Mouse (Mus musculus) right cerebral cortex, postnatal 36 days (tissue): ENCODE results near the gene Phf21b.
A peak's percentile ranks its signal among the peaks of the same experiment; 100 is the strongest.
"Not testable (repeated sequence)": the region's sequence is repeated elsewhere in the genome, so short reads cannot be mapped to it uniquely, and the experiment has no call there.

Experiments
- DNase-seq, 2 experiments: peaks; one replicate each; pipeline ENCODE4 v3.0.0; 2022; ENCODE audit warnings: low spot score in 2 of 2, mixed read lengths in 1 of 2

The Phf21b gene

GRCm38 (mm10) chr15:84775421-84776174, 80.3 kb downstream of the Phf21b start:
- no peak for DNase-seq

- DNase-seq: no peak
Measured at GRCm38 (mm10) chr15:84772191-84773111, 83.4 kb downstream of the Phf21b start.

DNA sequence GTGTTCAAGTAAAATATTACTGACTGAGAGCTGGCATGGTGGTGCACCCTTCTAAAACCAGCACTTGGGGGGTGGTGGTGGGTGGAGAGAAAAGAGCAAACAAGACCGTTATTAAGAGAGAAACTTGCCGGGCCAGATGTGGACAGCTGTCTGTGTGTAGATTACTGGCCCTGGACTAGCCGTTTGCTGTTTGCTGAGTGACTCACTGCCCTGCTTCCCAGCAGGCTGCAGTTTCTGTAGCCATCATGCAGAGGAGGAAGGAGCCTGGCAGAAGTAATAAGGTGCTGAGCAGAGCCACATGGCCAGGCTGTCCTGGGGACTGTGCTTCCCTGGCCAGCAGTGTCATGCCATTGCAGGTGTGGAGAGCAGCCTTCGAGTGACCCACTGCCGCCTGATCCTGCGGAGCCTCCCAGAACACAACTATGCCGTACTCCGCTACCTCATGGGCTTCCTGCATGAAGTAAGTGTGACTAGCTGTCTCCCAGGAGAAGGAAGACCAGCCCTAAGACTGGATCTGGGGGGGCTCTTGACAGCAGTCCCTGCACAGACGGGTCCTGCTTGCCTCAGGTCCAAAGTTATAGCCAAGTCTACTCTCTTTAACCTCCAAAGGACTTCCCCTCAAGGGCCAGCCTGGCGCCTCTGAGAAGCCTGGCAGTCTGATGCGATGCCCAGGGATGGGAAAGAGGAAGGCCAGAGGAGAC, 86.1 kb downstream of the Phf21b start:
- no peak for DNase-seq

DNA sequence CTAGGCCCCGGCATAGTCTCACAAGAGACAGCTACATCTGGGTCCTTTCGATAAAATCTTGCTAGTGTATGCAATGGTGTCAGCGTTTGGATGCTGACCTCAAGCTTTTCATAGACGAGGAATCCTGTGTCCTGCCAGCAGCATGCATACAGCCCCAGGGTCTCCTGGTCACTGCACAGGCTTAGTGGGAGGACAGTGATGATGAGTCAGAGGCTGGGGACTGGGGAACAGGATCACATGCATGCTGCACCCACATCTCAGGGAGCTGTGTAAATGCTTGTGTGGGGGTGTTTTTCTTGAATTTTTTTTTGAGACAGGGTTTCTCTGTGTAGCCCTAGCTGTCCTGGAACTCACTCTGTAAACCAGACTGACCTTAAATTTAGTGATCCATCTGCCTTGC, 87.3 kb downstream of the Phf21b start:
- DNase-seq: not testable (repeated sequence)

DNA sequence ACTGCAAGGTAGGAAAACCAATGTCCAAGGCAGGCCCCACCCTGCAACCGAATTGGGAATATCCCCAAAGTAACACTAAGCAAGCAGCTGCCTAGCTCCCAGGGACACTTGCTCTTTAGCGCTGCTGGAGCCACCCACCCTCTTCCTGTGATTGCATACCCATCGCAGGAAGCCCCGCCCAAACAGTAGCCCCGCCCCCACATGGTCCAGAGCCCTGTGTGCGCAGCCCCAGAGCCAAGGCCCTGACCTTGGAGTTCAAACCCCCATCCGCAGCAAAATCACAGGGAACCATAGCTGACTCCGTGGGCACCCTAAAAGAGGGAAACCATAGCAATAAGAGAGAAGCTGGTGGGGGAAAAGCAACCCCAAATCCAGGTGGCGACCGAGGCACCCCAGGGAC, 89.2 kb downstream of the Phf21b start:
- no peak for DNase-seq

DNA sequence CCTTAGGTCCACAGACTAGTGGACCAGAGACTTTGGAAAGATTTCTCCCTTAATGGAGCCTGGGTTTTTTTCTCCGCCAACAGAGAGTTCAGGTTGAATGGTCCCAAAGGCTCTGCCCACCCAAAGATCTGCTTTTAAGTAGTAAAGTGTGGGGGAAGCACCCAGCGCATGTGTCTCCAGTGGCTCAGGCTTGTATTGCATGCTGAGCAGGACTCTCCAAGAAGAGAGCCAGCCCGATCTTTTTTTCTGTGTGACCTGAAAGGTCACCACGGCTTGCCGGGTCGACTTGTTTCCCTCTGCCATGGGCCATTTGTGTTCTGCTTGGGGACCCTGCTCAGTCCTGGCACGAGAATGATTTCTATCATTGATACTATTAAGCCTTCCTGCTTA, 92.4 kb downstream of the Phf21b start:
- no peak for DNase-seq

DNA sequence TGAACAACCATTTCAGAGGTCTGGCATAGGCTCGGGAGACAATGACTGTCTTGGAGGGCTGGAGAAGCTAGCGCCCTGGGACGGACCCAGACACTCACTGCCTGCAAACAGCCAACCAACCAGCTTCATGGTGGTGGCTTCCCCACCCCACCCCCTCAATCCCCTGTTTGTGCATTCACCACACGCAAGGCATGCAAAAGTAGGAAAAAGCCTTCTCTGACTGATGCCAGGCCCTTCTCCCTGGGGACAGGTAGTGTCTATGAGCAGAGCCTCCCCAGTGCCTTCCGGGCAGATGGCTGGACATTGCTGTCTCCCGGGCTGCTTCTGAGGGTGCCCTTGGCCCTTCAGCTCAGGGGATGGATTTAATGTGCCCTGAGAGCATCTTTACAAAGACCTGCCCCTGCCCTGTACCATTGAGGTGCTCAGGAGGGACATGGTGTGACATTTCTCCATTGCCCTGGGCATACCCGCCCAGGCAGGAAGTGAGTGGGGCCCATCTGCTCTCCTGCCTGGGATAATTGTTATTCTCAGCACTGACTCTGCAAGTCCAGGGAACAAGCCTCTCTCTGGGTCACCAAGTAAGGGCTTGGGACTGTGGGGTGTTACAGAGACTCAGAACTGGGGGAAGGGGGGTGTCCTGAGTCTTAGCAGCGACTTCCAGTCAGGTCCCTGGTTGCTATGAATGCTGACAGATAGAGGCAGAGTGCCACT, 93.0 kb downstream of the Phf21b start:
- no peak for DNase-seq

DNA sequence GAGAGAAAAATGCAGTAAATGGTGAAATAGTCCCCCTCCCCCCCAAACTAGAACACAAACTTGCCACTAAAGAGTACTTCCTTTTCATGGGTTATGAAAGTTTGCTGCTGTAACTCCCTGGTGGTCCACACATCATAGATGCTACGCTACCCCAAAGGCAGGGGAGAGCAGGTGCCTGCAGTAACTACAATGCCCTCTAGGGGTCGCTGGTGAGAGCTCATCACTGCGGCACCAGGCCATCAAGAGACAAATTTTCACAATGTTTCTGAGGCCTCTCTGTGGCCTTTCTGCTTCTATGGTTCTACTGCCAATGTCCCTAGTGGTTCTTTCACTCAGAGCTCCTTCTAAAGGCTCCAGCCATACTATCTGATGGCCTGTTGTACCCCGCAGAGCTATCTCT, 97.4 kb downstream of the Phf21b start:
- DNase-seq: no peak

- no peak for DNase-seq
Measured at GRCm38 (mm10) chr15:84756426-84756825, 99.4 kb downstream of the Phf21b start.

GRCm38 (mm10) chr15:84754987-84755386, 100.9 kb downstream of the Phf21b start:
- peak; percentile 29 to 39 for DNase-seq

- DNase-seq: no peak
Measured at GRCm38 (mm10) chr15:84745831-84746230, 110.0 kb downstream of the Phf21b start.

GRCm38 (mm10) chr15:84744308-84744707, 111.5 kb downstream of the Phf21b start:
- DNase-seq: no peak

DNA sequence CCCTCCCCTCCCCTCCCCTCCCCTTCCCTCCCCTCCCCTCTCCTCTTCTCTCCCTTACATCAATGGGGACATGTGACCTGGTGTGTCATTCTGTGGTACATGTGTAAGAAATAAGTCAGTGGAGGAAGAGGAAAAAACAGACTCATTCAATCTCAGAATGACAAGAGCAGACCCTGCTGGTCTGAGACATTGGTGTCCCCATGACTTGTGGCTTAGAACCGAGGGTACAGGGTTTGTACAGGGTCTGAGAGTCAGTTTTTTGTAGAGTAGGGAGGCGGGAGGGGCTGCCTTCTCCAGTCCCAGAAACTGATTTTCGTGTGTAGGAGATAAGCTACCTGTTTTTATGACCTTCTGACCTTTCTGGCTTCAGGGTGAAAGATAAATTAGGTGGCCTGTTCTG, 112.5 kb downstream of the Phf21b start:
- no peak for DNase-seq

DNA sequence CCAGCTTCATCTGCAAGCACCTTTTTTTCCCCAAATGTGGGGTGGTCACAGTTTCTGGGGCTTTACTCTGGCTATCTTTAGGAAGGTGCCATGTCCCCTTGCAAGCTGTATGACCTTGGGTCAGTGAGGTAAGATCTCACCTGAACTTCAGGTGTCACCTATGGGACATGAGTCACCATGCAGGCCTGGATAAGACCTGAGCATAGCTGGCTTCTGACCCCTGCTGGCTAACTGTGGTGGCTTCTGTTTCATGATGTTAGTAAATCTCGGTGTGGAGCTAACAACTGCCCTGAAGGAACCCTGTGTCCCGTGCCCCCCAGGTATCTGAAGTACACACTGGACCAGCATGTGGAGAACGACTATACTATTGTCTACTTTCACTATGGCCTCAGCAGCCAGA, 114.3 kb downstream of the Phf21b start:
- no peak for DNase-seq

- DNase-seq: no peak
Measured at GRCm38 (mm10) chr15:84738246-84738645, 117.6 kb downstream of the Phf21b start.

GRCm38 (mm10) chr15:84736994-84737346, 118.9 kb downstream of the Phf21b start:
- DNase-seq: no peak

- no peak for DNase-seq
Measured at GRCm38 (mm10) chr15:84736346-84736993, 119.4 kb downstream of the Phf21b start.
